Mouse (Mus musculus) midbrain, embryonic 10.5 days (tissue): ENCODE measurements at regions not wholly inside any gene's neighbourhood (a gene's known extent, or its start where the extent isn't known, plus 50 kb on each side); places are given as distances from the start of the nearest gene placed in this dataset.

Experiments used
- DNase-seq: peaks from one replicate; pipeline ENCODE4 v3.0.0-alpha.2; 2017; ENCODE audit warnings: low spot score
- H3K27ac ChIP-seq: fragments of 300-500 bp; sonication (generic); replicated peaks from 2 replicates; pipeline ENCODE4 v1.5.1; 2016; ENCODE audit warnings: mild to moderate bottlenecking
- H3K27me3 ChIP-seq: fragments of 300-500 bp; sonication (generic); 2 replicates; pipeline ENCODE4 v1.6.1; 2016; ENCODE audit warnings: low read depth, mild to moderate bottlenecking; ENCODE audit not compliant: poor library complexity, severe bottlenecking
- H3K36me3 ChIP-seq: fragments of 300-500 bp; sonication (generic); 2 replicates; pipeline ENCODE4 v1.6.1; 2016; ENCODE audit warnings: mild to moderate bottlenecking, moderate library complexity
- H3K4me1 ChIP-seq: fragments of 300-500 bp; sonication (generic); 2 replicates; pipeline ENCODE4 v1.6.1; 2016
- H3K4me3 ChIP-seq: fragments of 300-500 bp; sonication (generic); 2 replicates; pipeline ENCODE4 v1.5.1; 2016; ENCODE audit warnings: mild to moderate bottlenecking, moderate library complexity
- H3K9me3 ChIP-seq: fragments of 300-500 bp; sonication (generic); replicated peaks from 2 replicates; pipeline ENCODE4 v1.6.1; 2016; ENCODE audit warnings: mild to moderate bottlenecking
- WGBS: fragments of 180-500 bp; shearing (Covaris S2); methylation state at CpG from one replicate; pipeline ENCODE4 v1.1.7; 2016; 5-methylcytosine and 5-hydroxymethylcytosine counted together

DNA sequence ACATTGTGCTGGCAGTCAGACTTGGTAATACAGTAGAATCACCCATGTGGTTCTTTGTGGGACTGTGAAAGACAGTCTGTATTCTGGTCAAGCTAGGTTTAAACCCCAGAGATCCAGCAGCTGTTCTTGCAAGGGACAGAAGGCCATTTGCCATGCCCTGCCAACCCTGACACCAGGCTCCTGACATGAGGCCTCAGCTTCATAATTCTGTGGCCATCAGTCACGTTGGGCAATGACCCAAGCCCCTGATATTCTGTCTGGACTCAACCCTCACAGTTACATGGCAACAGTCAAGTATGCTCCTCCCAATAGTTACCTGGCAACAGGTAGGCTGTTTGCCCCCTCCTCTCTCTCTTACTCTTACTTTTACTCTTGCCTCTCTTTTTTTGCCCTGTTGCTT, 221.3 kb downstream of the Serpinb8 start:
- Histone ChIP-seq H3K36me3 (no peaks in the 10 kb centered on the region), H3K9me3 (no peaks in the 10 kb centered on the region), H3K27me3 (no peaks in the 10 kb centered on the region), H3K4me1 (no peaks in the 10 kb centered on the region), H3K4me3 (no peak overlapping the region), H3K27ac (no peak overlapping the region)
- DNase-seq, result no peak
- 76% methylated on average over 1 of the region's 1 CpGs for WGBS

- no peaks in the 10 kb centered on the region for H3K27me3 ChIP-seq
- no peak overlapping the region for H3K27ac ChIP-seq
- H3K36me3 ChIP-seq, result no peaks in the 10 kb centered on the region
- DNase-seq, result no peak
- WGBS, result 82% methylated on average over 2 of the region's 2 CpGs
- no peak overlapping the region for H3K4me3 ChIP-seq
- no peaks in the 10 kb centered on the region for H3K4me1 ChIP-seq
- no peaks in the 10 kb centered on the region for H3K9me3 ChIP-seq
Measured at GRCm38 (mm10) chr1:107811859-107812258, 222.1 kb downstream of the Serpinb8 start.

DNA sequence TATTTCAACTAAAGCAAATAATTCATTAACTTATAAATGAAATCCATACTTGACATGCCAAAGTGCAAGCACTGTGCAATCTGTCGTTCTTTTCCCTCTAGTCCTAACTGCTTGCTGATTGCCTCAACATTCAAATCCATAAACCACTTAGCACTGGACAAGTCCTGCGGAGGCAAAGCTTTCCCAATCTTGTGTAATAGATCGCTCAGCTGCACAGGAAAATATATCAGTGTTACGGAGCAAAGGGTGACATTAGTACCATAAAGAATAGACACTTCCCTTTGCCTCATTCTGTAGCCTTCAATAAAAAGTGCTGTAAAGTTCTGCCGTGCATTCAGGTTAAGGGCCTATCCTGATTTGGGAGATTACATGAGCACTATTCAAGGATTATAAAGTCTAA, 248.1 kb downstream of the Serpinb8 start:
- 91% methylated on average over 5 of the region's 5 CpGs for WGBS
- Histone ChIP-seq H3K4me3 (no peak overlapping the region), H3K36me3 (no peaks in the 10 kb centered on the region)

DNA sequence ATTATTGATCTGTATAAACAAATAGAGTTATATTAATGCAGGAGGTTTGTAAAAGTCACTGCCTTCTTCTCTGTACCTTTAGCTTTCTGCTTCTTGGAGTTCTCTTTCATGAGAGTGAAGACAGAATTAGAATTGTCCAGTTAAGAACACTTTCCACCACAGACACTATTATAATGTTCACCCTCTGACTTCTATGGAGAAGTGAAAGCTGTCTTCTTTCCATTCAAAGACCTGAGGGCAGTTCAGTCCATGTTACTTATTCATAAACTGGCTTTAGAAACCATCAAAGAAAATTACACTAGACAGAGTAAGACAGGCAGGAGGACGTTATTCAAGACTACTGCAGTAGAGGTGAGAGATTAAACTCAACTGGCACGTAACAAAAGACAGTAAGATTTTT, 262.6 kb downstream of the Serpinb8 start:
- WGBS, result 61% methylated on average over 2 of the region's 2 CpGs
- Histone ChIP-seq H3K36me3 (no peaks in the 10 kb centered on the region), H3K4me3 (no peak overlapping the region), H3K4me1 (no peaks in the 10 kb centered on the region), H3K27ac (no peak overlapping the region), H3K27me3 (no peaks in the 10 kb centered on the region), H3K9me3 (no peaks in the 10 kb centered on the region)
- no peak for DNase-seq

More for the DNA sequence above, 248.1 kb downstream of the Serpinb8 start:
- Histone ChIP-seq H3K9me3 (no peaks in the 10 kb centered on the region), H3K27me3 (no peaks in the 10 kb centered on the region), H3K4me1 (no peaks in the 10 kb centered on the region), H3K27ac (no peak overlapping the region)
- no peak for DNase-seq

GRCm38 (mm10) chr1:107853001-107853400, 263.2 kb downstream of the Serpinb8 start:
- WGBS, result 87% methylated on average over 4 of the region's 4 CpGs
- Histone ChIP-seq H3K27ac (no peak overlapping the region), H3K36me3 (no peaks in the 10 kb centered on the region), H3K4me3 (no peak overlapping the region), H3K4me1 (no peaks in the 10 kb centered on the region), H3K9me3 (no peaks in the 10 kb centered on the region), H3K27me3 (no peaks in the 10 kb centered on the region)
- DNase-seq, result no peak

GRCm38 (mm10) chr1:107897743-107898437, 308.1 kb downstream of the Serpinb8 start:
- H3K4me3 ChIP-seq, result no peak overlapping the region
- no peaks in the 10 kb centered on the region for H3K27me3 ChIP-seq
- H3K27ac ChIP-seq, result no peak overlapping the region
- no peak for DNase-seq
- no peaks in the 10 kb centered on the region for H3K36me3 ChIP-seq
- peaks cover 10% of the 10 kb centered on the region; the same call in 1 of the 2 replicates for H3K4me1 ChIP-seq
- WGBS, result 54% methylated on average over 3 of the region's 3 CpGs
- no peaks in the 10 kb centered on the region for H3K9me3 ChIP-seq

DNA sequence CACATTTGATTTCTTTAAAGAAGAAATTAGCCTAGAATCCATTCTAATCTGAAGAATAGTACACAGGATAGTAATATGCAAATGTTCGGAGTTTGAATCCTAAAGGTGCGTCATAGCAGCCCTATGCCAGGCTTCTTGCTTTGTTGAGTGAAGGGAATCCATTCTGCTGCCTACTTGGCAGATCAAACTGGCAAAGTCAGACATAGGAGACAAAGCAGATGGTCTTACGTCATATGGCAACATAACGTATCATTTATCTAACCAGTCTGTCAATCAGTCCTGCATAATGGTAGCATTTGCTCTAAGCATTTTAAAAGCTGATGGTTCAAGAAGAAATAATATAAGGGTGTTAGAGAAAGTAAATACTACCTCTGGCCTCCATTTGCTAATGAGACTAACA, 309.5 kb downstream of the Serpinb8 start:
- WGBS, result 91% methylated on average over 4 of the region's 4 CpGs
- peaks cover 10% of the 10 kb centered on the region; the same call in 1 of the 2 replicates for H3K4me1 ChIP-seq
- no peaks in the 10 kb centered on the region for H3K27me3 ChIP-seq
- H3K9me3 ChIP-seq, result no peaks in the 10 kb centered on the region
- no peak overlapping the region for H3K4me3 ChIP-seq
- no peak overlapping the region for H3K27ac ChIP-seq
- DNase-seq, result no peak
- no peaks in the 10 kb centered on the region for H3K36me3 ChIP-seq

DNA sequence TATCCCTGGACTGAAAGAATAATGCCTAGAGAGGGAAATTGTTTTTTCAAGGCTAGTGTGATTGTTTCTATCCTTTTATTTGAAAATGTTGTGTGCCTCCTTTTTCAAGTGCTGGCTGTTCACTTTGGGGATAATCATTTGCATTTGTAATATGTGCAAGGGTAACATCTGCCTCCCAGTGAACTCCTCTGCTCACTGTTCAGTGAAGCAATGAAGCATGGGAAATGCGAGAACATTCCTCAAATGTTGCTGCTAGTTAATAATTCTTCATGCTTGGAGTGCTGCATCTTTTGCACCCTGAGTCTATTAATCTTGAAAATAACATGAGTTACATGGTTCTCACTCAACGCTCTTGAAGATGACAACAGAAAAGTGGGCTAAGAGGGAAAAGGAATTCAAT, 310.6 kb downstream of the Serpinb8 start:
- Histone ChIP-seq H3K36me3 (no peaks in the 10 kb centered on the region), H3K27me3 (no peaks in the 10 kb centered on the region), H3K4me1 (peaks cover 10% of the 10 kb centered on the region; the same call in 1 of the 2 replicates), H3K4me3 (no peak overlapping the region), H3K9me3 (no peaks in the 10 kb centered on the region), H3K27ac (no peak overlapping the region)
- no peak for DNase-seq
- WGBS, result 62% methylated on average over 2 of the region's 2 CpGs

GRCm38 (mm10) chr1:107900913-107901312, 311.1 kb downstream of the Serpinb8 start:
- 80% methylated on average over 1 of the region's 1 CpGs for WGBS
- peaks cover 10% of the 10 kb centered on the region; the same call in 1 of the 2 replicates for H3K4me1 ChIP-seq
- H3K4me3 ChIP-seq, result no peak overlapping the region
- no peak overlapping the region for H3K27ac ChIP-seq
- H3K27me3 ChIP-seq, result no peaks in the 10 kb centered on the region
- H3K36me3 ChIP-seq, result no peaks in the 10 kb centered on the region
- no peaks in the 10 kb centered on the region for H3K9me3 ChIP-seq
- no peak for DNase-seq

DNA sequence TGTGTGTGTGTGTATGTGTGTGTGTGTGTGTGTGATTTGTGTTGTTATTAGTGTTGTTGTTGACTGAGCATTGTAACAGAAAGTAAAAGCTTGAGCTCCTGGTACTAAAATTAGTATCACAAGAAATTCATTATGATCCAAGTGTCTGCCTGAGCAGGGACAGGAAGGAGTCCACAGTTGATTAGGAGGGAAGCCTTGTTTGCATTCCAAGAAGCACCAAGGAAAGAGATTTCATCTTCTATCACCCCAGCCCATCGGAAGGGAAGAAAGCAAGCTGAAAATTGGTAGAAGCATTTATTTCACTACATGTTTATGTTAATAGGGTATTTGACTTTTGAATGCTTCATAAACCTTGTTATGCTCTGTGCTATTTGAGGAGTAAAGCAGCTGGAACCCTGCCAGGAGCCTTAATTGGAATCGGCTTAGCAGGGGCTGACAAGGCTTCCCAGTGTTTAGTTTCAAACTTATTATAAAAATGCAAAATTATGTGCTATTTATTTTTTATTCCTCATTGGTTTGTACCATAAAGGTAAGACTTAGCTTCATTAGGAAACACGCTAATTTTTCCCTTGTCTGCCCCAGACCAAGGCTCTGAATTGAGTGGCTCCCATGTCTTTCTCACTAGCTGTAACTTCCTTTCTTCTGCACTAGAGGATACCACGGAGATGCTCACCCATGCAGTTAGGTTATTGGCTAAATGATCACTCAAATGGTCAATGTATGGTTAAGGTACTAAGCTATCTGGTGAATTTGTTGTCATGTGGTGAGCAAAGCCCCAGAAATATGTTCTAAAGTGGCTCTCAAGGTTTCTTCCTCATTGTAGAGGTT, 318.6 kb downstream of the Serpinb8 start:
- DNase-seq, result no peak
- H3K4me1 ChIP-seq, result no peaks in the 10 kb centered on the region
- H3K27ac ChIP-seq, result no peak overlapping the region
- no peaks in the 10 kb centered on the region for H3K27me3 ChIP-seq
- 82% methylated on average over 4 of the region's 4 CpGs for WGBS
- H3K4me3 ChIP-seq, result no peak overlapping the region
- no peaks in the 10 kb centered on the region for H3K9me3 ChIP-seq
- no peaks in the 10 kb centered on the region for H3K36me3 ChIP-seq

DNA sequence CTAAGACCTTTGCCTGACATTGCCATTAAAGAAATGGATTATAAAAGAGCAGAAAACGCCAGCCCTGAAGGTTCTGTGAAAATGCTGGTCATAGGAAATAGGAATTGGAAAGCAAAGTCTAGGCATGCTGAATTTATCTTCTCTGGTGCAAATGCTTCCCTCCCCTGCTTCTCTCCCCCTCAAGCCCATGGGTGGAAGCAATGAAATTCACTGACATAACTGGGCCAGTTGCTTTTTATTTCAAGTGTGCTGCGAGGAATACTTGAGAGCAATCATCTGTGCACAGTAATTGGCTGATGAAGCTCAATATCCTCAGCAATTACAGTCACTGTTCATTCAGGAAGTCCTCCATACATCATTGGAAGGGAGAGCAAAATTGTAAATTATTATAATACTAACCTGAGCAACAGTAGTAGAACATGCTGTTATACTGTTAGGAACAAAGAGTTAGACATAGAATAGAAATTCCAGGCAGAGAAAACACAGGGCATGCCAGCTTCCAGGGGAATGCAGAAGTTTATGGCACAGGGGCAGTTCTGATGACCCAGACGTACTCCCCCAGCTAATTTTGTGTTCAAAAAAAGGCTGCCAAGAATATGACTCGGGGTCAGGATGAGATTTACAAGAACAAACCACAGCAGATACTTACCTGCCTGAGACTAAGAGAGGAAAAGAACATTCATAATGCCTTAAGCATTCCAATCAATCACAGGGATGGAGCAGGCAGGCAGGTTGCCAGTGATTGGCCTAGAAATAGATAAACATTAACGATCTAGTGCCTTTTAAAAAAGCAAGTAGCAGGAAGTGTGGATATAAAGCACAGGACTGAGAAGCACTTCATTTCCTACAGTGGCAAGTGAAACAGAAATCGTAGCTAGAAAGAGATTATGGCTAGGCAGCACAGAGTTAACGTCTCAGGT, 325.1 kb downstream of the Serpinb8 start:
- 86% methylated on average over 7 of the region's 7 CpGs for WGBS

DNA sequence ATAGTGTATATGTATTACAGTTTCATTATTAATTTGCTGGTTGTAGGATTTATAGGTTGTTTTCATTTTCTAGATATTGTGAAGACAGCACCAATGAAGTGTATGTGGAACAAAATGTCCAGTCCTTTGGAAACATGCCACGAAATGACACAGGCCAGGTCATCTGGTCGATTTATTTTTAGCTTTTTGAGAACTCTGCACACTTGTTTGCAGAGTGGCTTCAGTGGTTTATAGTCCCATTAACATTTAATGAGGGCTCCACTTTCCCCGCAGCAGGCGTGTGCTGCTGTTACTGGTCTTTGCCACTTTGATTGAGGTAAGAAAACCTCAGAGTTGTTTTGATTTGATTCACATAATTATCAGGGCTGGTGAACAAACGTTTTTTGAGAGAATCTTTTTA, 327.2 kb downstream of the Serpinb8 start:
- DNase-seq, result no peak

More for the DNA sequence above, 325.1 kb downstream of the Serpinb8 start:
- no peak overlapping the region for H3K4me3 ChIP-seq
- H3K27ac ChIP-seq, result no peak overlapping the region
- no peaks in the 10 kb centered on the region for H3K36me3 ChIP-seq
- no peaks in the 10 kb centered on the region for H3K9me3 ChIP-seq
- no peak for DNase-seq
- no peaks in the 10 kb centered on the region for H3K27me3 ChIP-seq
- no peaks in the 10 kb centered on the region for H3K4me1 ChIP-seq

More for the DNA sequence above, 327.2 kb downstream of the Serpinb8 start:
- Histone ChIP-seq H3K9me3 (no peaks in the 10 kb centered on the region), H3K27me3 (no peaks in the 10 kb centered on the region), H3K27ac (no peak overlapping the region), H3K36me3 (no peaks in the 10 kb centered on the region), H3K4me3 (no peak overlapping the region), H3K4me1 (no peaks in the 10 kb centered on the region)
- 75% methylated on average over 5 of the region's 5 CpGs for WGBS
